Mouse (Mus musculus) neural tube, embryonic 13.5 days (tissue): ENCODE results near the gene Pir. TPM values are rescaled to one million over a fixed set of nuclear protein-coding genes. Genes with fewer than 3 reads are reported as not detected.

Experiments used
- ATAC-seq: fragments of 200-750 bp; cut with Nextera tagmentation; 2 replicates; pipeline ENCODE4 v1.8.0; 2017; ENCODE audit warnings: low read depth, mild to moderate bottlenecking, moderate TSS enrichment, moderate library complexity
- H3K27ac ChIP-seq: fragments of 300-500 bp; sonication (generic); replicated peaks from 2 replicates; pipeline ENCODE4 v1.5.1; 2015; ENCODE audit warnings: moderate library complexity, mild to moderate bottlenecking, inconsistent platforms
- H3K27me3 ChIP-seq: fragments of 300-500 bp; sonication (generic); 2 replicates; pipeline ENCODE4 v1.6.1; 2015; ENCODE audit warnings: mild to moderate bottlenecking, inconsistent platforms
- H3K36me3 ChIP-seq: fragments of 300-500 bp; sonication (generic); 2 replicates; pipeline ENCODE4 v1.6.1; 2015; ENCODE audit warnings: mild to moderate bottlenecking, inconsistent platforms
- H3K4me1 ChIP-seq: fragments of 300-500 bp; sonication (generic); replicated peaks from 2 replicates; pipeline ENCODE4 v1.6.1; 2015; ENCODE audit warnings: inconsistent platforms
- H3K4me2 ChIP-seq: fragments of 300-500 bp; sonication (generic); 2 replicates; pipeline ENCODE4 v1.6.1; 2015; ENCODE audit warnings: inconsistent platforms, mild to moderate bottlenecking, moderate library complexity
- H3K4me3 ChIP-seq: fragments of 300-500 bp; sonication (generic); 2 replicates; pipeline ENCODE4 v1.5.1; 2015; ENCODE audit warnings: mild to moderate bottlenecking, inconsistent platforms
- H3K9ac ChIP-seq: fragments of 300-500 bp; sonication (generic); 2 replicates; pipeline ENCODE4 v1.6.1; 2015; ENCODE audit warnings: moderate library complexity, mild to moderate bottlenecking, inconsistent platforms
- H3K9me3 ChIP-seq: fragments of 300-500 bp; sonication (generic); 2 replicates; pipeline ENCODE4 v1.6.1; 2016; ENCODE audit warnings: inconsistent platforms
- WGBS: fragments of 180-500 bp; shearing (Covaris S2); methylation state at CpG from one replicate; pipeline ENCODE4 v1.1.7; 2015; 5-methylcytosine and 5-hydroxymethylcytosine counted together
- polyA plus RNA-seq: library from polyadenylated mRNA; unstranded; fragments of >200 nt; fragmentation: Nextera tagmentation; extraction: Ambion mirVana; gene quantifications from 2 replicates; pipeline ENCODE4 v1.2.1, GENCODE M21; 2015

The Pir gene
- polyA plus RNA-seq, 1 experiment from 2014 or later: 3.2 TPM

DNA sequence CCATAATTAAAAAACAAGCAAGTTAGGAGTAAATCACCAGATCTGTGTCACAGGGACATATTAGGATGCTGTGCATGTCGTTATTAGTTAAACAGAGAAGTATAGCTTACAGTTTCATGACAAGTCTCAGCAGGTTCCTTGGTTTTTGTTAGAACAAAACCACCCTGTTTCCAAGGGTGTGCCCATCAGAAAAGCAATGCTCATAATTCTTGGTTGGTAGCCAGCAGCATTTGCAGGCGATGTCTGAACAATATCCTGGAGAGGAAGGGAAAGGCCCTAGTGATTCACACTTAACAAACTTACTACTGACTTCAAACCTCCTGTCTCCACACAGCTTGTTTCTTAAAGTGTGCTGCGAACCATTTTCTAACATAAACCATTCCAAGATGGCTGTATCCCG lies 14.6 kb downstream of the Pir start:
- Histone ChIP-seq H3K9me3 (no peaks in the 10 kb centered on the region), H3K27me3 (peaks cover 4% of the 10 kb centered on the region; the same call in 1 of the 2 replicates), H3K4me2 (no peak overlapping the region), H3K27ac (no peak overlapping the region), H3K36me3 (no peaks in the 10 kb centered on the region), H3K9ac (no peak overlapping the region), H3K4me1 (no peaks in the 10 kb centered on the region), H3K4me3 (no peak overlapping the region)
- no peak for ATAC-seq
- 83% methylated on average over 4 of the region's 4 CpGs for WGBS

DNA sequence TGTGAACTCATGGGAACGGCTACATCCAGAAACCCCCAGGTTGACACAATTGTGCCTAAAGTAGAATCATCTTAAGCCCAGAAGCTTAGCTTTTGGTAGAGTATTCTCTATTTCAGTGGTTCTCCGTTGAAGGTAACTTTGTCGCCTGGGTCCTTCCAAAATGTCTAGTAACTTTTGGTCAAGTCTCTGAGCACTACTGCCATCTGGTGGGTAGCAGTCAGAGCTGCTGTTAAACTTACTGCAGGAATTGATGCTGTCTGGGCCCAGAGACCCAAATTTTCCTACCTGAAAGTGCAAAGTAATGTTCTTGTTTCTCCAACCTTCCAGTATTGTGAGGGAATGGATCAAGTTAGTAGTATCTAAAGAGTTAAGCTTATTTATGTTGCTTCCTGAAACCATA lies 17.9 kb downstream of the Pir start:
- Histone ChIP-seq H3K36me3 (no peaks in the 10 kb centered on the region), H3K4me1 (no peaks in the 10 kb centered on the region), H3K4me3 (no peak overlapping the region), H3K27me3 (peaks cover 4% of the 10 kb centered on the region; the same call in 1 of the 2 replicates), H3K27ac (no peak overlapping the region), H3K9me3 (no peaks in the 10 kb centered on the region), H3K4me2 (no peak overlapping the region), H3K9ac (no peak overlapping the region)
- 50% methylated on average over 3 of the region's 3 CpGs for WGBS
- no peak for ATAC-seq

DNA sequence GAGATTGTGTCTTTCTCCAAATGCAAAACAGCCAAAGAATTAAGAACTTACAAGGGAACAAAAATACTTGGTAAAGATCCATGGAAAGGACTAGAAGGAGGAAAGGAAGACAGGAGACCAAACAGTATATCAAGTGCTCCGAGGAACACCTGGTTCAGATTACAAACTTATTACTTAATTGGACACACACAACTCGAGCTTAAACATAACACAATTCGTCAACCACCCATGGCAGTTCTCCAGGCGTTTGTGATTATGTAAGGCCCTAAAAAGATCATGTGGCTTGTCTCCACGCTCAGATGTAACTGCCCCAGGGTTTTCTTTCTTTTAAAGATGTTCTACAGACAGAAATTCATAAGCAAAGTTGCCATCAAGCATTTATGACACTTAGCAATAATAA lies 22.0 kb downstream of the Pir start:
- no peaks in the 10 kb centered on the region for H3K4me1 ChIP-seq
- H3K9me3 ChIP-seq: no peaks in the 10 kb centered on the region
- H3K27ac ChIP-seq: no peak overlapping the region
- peaks cover 4% of the 10 kb centered on the region; the same call in 1 of the 2 replicates for H3K27me3 ChIP-seq
- no peak overlapping the region for H3K9ac ChIP-seq
- no peak for ATAC-seq
- no peak overlapping the region for H3K4me3 ChIP-seq
- H3K36me3 ChIP-seq: no peaks in the 10 kb centered on the region
- no peak overlapping the region for H3K4me2 ChIP-seq
- 64% methylated on average over 5 of the region's 5 CpGs for WGBS

DNA sequence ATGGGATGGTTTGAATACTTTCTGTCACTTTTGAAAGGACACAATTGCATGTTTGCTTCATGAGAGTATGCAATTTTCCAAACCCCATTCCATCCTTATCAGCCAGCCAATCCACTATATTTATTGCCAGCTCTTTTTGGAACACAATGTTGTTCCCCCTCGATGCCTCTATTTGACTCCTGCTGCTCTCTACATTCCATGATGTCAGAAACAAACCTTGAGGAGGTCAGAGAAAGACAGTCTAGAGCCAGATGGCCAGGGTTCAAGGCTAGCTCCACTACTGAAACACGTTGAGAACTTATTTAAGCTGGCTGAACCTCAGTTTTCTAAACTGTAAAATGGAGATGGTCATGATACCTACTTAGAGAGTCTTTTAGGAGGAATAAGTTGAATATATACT lies 37.1 kb downstream of the Pir start:
- ATAC-seq: no peak

DNA sequence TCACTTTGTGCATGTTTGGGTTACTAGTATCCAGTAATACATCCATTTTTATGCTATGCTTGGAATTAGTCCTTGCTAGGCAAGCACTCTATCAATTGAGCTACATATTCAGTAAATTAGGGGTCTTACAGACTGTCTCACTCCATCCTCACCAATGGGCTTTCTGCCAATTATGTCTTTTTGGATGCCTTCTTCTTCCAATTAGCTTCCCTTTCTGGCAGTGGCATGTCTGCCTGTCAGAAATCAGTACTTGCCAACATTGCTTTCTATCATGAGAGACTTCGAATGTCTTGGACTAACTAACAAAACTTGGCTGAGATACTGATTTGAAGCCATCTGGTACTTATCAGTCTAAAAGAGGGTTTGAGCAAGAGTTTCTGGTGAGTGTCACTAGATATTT lies 44.7 kb downstream of the Pir start:
- no peaks in the 10 kb centered on the region for H3K9me3 ChIP-seq
- peaks cover 3% of the 10 kb centered on the region; the same call in 1 of the 2 replicates for H3K27me3 ChIP-seq
- H3K27ac ChIP-seq: no peak overlapping the region
- H3K4me2 ChIP-seq: no peak overlapping the region
- H3K4me1 ChIP-seq: no peaks in the 10 kb centered on the region
- no peak overlapping the region for H3K9ac ChIP-seq
- H3K36me3 ChIP-seq: no peaks in the 10 kb centered on the region
- 88% methylated on average over 1 of the region's 1 CpGs for WGBS
- H3K4me3 ChIP-seq: no peak overlapping the region
- ATAC-seq: no peak

More for the DNA sequence above, 37.1 kb downstream of the Pir start:
- no peak overlapping the region for H3K9ac ChIP-seq
- no peaks in the 10 kb centered on the region for H3K9me3 ChIP-seq
- no peak overlapping the region for H3K4me3 ChIP-seq
- H3K27me3 ChIP-seq: no peaks in the 10 kb centered on the region; the same call in none of the 2 replicates
- H3K27ac ChIP-seq: no peak overlapping the region
- no peaks in the 10 kb centered on the region for H3K4me1 ChIP-seq
- no peak overlapping the region for H3K4me2 ChIP-seq
- 75% methylated on average over 2 of the region's 2 CpGs for WGBS
- no peaks in the 10 kb centered on the region for H3K36me3 ChIP-seq

DNA sequence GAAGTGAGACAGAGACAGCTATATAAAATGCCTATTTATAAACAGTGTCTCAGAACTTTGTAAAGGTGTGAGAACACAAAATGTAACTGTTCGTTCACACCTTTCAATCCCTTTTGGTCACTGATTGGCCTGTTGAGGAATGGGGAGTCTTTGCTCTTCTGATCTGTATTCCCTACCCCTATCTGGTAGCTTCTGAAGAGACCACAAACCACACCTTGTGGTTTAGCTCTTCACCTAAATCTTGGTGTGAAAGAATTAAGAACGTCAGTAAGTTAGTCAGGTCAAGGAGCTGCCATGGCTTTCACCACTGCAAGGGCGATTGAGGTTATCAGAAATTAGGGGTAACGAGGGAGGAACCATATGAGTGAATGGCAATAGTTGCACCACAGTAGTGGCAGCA lies 49.4 kb downstream of the Pir start:
- Histone ChIP-seq H3K4me1 (no peaks in the 10 kb centered on the region), H3K9me3 (no peaks in the 10 kb centered on the region), H3K9ac (no peak overlapping the region), H3K36me3 (no peaks in the 10 kb centered on the region), H3K27me3 (no peaks in the 10 kb centered on the region; the same call in 1 of the 2 replicates), H3K27ac (no peak overlapping the region), H3K4me3 (no peak overlapping the region), H3K4me2 (no peak overlapping the region)
- WGBS: 93% methylated on average over 4 of the region's 4 CpGs
- ATAC-seq: no peak

DNA sequence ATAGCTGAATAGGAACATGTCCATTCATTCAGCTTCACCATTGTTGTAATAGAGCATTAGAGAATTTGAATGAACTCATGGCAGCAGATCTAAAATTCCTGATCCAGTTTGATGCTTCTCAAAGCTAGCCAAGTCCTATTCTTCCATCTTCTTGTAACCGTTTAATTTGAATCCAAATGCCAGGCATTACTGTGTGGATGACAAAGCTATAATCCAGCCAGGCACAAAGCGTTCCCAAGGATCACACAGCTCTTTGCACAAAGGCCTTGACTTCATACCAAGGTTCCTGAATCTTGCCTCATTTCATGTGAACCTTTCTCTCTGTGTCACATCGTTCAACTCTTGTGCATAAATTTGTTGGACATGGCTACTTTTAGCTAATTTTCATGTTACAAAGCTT lies 50.9 kb downstream of the Pir start:
- Histone ChIP-seq H3K9me3 (no peaks in the 10 kb centered on the region), H3K4me2 (no peak overlapping the region), H3K4me3 (no peak overlapping the region), H3K36me3 (no peaks in the 10 kb centered on the region), H3K27me3 (no peaks in the 10 kb centered on the region; the same call in 1 of the 2 replicates), H3K9ac (no peak overlapping the region), H3K27ac (no peak overlapping the region), H3K4me1 (no peaks in the 10 kb centered on the region)
- ATAC-seq: no peak
- 89% methylated on average over 3 of the region's 3 CpGs for whole genome bisulfite sequencing

DNA sequence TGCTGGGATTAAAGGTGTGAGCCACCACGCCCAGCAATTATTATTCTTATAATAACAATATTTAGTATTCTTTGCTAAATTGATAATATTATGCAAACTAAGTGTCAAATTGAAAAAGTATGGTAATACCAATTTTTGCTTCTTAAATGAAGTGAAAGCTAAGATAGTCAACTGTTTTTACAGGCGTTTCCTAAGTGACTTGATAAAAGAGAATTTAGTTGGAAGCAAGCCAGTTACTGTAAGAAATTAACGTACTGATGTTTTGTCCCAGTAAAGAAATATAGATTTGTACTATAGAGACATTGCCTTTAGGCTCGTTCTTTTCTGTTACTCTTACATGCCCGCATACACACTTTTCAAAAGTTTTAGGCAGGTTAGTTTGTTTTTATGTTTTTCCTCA lies 53.3 kb downstream of the Pir start:
- Histone ChIP-seq H3K4me1 (no peaks in the 10 kb centered on the region), H3K4me2 (no peak overlapping the region), H3K9ac (no peak overlapping the region), H3K4me3 (no peak overlapping the region), H3K36me3 (no peaks in the 10 kb centered on the region), H3K27ac (no peak overlapping the region), H3K27me3 (no peaks in the 10 kb centered on the region; the same call in 1 of the 2 replicates), H3K9me3 (no peaks in the 10 kb centered on the region)
- WGBS: 88% methylated on average over 5 of the region's 5 CpGs
- ATAC-seq: no peak

DNA sequence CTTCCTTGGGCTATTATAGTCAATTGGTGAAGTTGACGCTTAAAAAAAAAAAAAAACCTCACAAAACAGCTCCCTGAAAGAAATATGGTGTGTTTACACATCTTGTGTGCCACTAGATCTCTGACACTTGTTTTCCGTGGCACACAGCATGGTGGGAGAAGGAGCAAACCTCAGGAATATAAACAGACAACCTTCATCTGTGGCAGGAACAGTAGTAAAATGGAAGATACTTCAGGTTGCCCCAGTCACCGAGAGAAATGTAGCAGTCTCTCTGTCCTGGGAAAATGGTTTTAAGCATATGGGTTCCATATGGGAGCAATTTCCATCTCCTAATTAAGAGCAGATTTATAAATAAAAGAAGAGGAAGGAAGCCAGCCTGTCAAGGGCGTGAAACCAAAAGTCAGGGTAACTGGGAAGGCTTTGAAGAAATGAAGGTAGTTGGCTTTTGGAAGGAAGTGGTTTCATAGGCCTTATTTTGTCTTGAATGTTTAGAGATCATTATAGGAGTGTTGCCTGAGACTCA lies 54.3 kb downstream of the Pir start:
- Histone ChIP-seq H3K4me3 (no peak overlapping the region), H3K4me2 (no peak overlapping the region), H3K36me3 (no peaks in the 10 kb centered on the region), H3K9me3 (no peaks in the 10 kb centered on the region), H3K27ac (no peak overlapping the region), H3K9ac (no peak overlapping the region), H3K27me3 (no peaks in the 10 kb centered on the region; the same call in 1 of the 2 replicates), H3K4me1 (no peaks in the 10 kb centered on the region)
- no peak for ATAC-seq
- WGBS: 70% methylated on average over 4 of the region's 4 CpGs

DNA sequence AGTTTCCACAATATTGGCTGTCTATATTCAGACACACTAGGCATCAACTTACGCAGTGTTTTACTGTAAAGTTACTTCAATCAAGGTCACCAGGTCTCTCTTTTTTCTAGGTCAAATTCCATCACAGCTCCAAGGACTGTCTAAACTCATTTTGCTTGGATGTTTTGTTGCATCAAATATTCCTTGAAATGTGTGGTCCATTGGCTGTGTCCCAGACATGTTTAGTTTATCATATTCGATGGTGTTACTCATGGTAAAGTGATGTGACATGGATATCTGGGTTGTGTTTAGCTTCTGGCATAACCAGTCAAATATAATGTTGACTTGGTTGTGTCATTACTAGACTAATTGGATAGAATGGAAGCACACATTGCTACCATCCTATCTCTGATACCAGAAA lies 61.2 kb downstream of the Pir start:
- WGBS: 95% methylated on average over 2 of the region's 2 CpGs
- H3K27me3 ChIP-seq: no peaks in the 10 kb centered on the region
- no peak overlapping the region for H3K4me2 ChIP-seq
- ATAC-seq: no peak
- no peaks in the 10 kb centered on the region for H3K4me1 ChIP-seq
- H3K9me3 ChIP-seq: no peaks in the 10 kb centered on the region
- no peak overlapping the region for H3K9ac ChIP-seq
- no peak overlapping the region for H3K4me3 ChIP-seq
- no peak overlapping the region for H3K27ac ChIP-seq
- no peaks in the 10 kb centered on the region for H3K36me3 ChIP-seq

DNA sequence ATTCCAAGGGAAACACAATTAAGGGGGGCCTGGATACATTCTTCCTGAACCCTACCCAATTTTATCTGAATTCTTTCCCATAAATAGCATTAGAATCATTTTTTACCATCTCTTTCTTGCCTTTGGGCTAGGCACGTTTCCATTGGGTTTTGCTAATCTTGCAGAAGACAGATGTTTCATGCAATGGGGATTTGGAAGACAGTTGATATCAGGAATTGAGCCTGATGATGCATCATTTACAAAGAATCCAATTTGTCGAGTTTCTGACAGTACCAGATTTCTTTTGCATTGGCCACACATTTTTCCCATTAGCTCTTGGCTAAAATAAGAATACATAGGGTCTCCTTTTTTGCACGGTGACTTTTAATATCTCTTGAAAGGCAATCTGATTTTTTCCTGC lies 61.6 kb downstream of the Pir start:
- H3K36me3 ChIP-seq: no peaks in the 10 kb centered on the region
- no peak overlapping the region for H3K9ac ChIP-seq
- no peak overlapping the region for H3K4me2 ChIP-seq
- H3K9me3 ChIP-seq: no peaks in the 10 kb centered on the region
- no peaks in the 10 kb centered on the region for H3K4me1 ChIP-seq
- H3K27me3 ChIP-seq: no peaks in the 10 kb centered on the region
- no peak for ATAC-seq
- H3K4me3 ChIP-seq: no peak overlapping the region
- no peak overlapping the region for H3K27ac ChIP-seq
- 82% methylated on average over 3 of the region's 3 CpGs for WGBS

DNA sequence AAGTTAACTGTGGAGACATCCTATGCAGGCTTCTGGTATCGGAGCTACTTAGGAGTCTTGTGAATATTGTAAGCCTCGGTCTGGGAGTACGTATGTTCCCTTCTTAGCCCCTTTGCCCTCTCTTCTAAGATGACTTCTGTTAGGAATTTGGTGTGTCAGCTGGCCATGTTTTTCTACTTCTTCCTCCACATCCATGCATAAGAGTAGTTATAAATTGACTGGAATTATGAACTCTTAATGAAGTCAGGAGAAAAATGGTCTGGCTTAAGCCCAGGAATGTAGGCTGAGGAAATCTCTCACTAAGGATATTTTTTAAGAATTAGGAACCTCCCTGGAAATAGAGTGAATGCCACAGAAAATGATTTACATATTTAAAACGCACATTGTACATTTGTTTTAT lies 69.4 kb downstream of the Pir start:
- Histone ChIP-seq H3K36me3 (no peaks in the 10 kb centered on the region), H3K9ac (no peak overlapping the region), H3K27ac (no peak overlapping the region), H3K27me3 (no peaks in the 10 kb centered on the region), H3K4me1 (no peaks in the 10 kb centered on the region), H3K4me3 (no peak overlapping the region), H3K4me2 (no peak overlapping the region), H3K9me3 (no peaks in the 10 kb centered on the region)
- no peak for ATAC-seq
- WGBS: 91% methylated on average over 4 of the region's 4 CpGs

DNA sequence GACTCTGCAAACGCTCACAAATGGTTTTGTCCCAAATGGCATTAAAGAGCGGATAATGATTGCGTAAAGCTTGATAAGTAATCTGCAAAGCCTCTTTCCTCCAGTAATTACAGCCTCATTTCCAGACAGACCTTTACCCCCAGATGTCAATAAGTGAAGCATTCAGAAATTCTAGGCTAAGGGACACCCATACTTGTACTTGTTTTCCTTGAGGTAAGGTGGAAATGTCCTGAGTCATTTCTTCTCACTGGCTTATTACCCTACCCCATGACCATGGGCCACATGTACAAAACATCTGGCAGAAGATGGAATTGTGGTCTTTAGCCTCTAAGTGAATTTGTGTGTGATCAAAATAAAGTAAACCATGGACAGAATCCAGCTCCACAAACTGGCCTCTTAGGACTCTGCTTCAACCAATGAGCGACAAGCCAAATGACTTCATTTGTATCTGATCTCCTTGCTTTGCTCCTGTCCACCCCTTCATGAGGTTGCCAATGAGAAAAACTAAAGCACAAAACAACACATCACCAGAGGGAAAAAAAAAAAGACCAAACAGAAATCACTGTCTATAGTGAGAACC lies 76.3 kb downstream of the Pir start:
- ATAC-seq: no peak
- Histone ChIP-seq H3K9me3 (no peaks in the 10 kb centered on the region), H3K9ac (no peak overlapping the region), H3K36me3 (no peaks in the 10 kb centered on the region), H3K4me3 (no peak overlapping the region), H3K27me3 (no peaks in the 10 kb centered on the region), H3K4me1 (no peaks in the 10 kb centered on the region), H3K4me2 (no peak overlapping the region), H3K27ac (no peak overlapping the region)
- WGBS: 95% methylated on average over 4 of the region's 4 CpGs
